Mouse (Mus musculus) liver, embryonic 14.5 days (tissue): ENCODE measurements around the gene Dus3l.

ENCODE experiments used
- CTCF ChIP-seq: IDR thresholded peaks from 2 replicates; pipeline ENCODE4 v1.5.1; 2016; ENCODE audit warnings: antibody characterized with exemption, low read depth, control low read depth
- EP300 ChIP-seq: IDR thresholded peaks from 2 replicates; pipeline ENCODE4 v1.6.1; 2016; ENCODE audit warnings: antibody characterized with exemption, low read depth

DNA sequence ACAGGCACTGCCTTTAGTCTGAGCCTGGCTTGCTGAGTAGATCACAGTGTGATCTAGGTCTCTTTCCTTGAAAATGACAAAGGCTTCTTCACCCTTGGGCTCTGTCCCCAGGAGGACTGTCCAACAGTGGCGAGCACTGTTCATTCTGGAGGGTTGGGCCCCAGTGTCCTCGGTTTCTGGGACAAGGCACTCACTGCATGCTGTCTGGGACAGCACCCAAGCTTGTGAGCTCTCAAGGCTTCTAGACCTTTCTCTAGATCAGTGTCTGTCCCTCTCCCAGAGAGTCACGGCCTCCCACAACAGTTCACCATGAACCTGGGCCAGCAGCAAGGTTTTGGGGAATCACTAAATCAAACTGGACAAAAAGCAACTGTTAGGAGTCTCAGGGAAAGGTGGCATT lies 28.0 kb downstream of the Dus3l start:
- TF ChIP-seq CTCF = no peak
- TF ChIP-seq EP300 = no peak
